Mouse (Mus musculus) heart, adult 8-10 months (tissue): Measurements from ENCODE around the gene Mpped2. TPM values are rescaled to one million over a fixed set of nuclear protein-coding genes. Genes with fewer than 3 reads are reported as not detected.

ENCODE experiments used
- DNase-seq: peaks from one replicate; pipeline ENCODE4 v3.0.0; 2022; ENCODE audit warnings: low spot score
- total RNA-seq, 4 experiments: library from RNA; stranded (reverse); gene quantifications; 2 replicates each; pipeline ENCODE4 v1.2.4; 2022

The Mpped2 gene
- total RNA-seq = 10 to 100 TPM; 15.4 to 23.0 (median 21.3) TPM

DNA sequence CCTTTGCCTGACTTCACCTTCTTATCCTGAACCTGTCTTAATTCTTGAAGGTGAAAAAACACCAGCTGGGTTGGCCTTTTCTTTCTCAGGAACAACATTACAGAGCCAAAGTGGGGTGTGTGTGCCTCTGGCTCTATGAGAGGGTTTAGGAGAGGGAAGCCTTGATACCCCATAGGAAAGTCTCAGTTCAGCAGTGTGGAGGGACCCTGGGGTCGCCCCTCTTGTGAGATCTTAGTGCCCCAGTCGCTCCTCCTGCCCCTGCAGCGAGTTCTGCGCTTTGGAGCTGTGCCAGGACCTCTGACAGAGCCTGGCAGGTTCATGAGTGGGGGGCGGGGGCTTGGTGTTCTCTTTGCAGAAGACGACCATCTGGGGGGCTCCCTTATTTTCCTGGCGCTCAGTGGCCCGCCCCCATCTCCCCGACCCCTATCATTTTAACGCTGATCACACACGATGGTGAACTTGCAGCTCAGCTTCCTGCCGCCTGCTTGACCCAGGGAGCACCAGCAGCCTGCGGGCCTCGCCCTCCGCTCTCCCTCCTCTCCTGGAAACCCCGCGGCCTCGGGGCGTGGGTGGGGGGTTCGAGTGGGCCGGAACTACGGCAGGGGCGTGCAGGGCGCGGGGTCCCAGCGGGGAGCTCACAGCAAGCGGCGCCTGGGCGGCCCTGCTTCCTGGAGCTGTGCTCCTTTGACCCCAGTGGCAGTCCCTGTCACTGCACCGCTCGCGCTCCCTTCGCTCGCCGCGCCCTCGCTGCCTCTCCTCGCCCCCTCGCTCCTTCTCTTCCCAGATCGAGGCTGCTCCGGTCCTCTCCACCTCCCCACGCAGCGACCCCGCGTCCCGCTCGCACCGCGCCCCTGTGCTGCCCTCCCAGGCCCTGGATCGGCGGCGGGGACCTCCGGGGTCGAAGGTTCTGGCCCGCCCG lies at the start of gene Mpped2:
TSS of gene Mpped2 (plus strand) at position 487 of the 919 bp plus-strand sequence.
- DNase-seq = peak; percentile 28

DNA sequence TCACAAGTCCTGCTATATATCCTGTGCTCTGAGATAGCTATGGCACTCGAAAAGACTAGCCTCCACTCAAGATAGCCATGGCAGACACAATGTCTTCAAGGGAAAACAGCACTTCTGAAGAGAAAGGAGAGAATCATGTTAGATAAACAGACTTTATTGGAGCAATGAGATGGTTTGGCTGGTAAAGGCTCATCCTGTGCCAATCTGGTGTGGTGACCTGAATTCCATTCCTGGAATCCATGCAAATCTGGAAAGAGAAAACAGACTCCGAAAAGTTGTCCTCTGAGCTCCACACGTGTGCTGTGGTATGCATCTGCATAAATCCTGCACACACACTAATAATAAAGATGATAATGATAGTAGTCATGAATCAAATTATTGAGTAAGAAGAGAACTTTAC lies 48.3 kb upstream of the Mpped2 start:
- no peak for DNase-seq

DNA sequence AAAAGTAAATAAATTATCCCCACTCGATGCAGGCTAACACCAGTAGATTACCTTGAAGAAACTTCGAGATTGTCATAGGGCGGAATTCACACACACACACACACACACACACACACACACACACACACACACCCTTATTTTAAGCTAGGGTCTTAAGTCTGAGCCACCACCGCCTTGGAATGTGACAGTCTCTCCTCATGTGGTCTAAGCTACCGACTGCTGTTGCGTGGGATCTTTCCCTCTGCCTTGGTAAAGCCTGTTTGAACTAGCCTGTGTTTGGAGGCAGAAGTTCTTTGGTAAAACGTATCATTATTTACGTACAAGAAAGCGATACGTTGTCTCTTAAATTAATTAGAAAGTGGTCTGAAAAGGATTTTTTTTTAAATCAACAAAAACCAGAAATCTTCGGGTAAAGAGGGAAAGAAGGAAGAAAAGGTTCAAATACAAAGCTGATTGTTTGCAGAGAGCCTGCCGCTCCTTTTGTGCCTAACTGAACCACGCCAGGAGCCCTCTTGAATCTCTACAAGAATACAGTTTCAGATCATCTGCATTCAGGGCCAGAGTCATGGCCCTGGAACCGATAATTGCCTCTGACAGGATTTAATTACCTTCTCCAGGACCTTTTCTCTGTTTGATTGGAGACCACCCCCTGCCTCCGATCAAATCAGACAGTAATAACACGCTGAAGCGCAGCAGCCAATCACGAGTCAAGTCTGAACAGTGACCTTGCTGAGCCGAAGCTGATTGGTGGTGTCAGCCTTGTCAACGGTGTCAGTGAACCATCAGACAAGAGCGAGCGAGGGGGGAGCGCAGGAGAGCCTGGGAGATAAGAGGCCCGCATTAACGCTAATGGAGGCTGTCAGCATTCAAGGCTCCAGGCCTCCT lies 43.1 kb upstream of the Mpped2 start:
- DNase-seq = peak; percentile 81

DNA sequence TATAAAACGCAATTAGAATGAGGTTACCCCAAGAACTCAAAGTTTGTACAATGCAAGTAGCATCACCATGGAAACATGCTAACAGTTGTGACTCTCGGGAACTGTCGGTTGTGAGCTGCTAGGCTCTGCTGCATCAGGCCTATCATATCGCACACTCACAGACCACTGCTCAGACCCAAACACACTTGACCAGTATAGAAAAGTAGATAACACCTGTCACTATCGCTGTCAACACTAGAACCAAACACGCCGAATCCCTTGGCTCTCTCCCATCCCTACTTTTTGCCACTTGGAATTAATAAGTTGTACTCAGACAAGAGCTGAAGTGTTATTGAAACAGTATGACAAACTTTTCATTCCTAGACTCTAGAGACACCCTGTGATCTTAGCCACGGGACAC lies 40.9 kb upstream of the Mpped2 start:
- peak; percentile 22 for DNase-seq

DNA sequence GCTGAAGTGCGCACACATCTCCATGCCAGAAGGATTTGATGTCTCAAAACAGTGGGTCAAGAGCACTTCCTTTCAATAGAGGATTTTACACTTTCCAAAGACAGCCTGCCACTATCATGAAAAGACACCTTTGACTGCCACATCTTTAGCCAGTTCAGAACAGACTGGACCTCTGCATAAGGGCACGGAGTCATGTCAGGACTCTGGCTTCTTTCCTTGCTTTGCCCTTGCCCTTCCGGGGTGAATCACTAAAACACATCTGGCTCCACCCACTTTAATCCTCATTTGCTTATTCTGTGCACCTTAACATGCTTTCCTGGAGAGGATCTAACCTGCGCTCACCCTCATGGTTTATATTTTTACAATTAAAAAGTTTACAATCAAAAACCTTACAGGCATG lies 40.3 kb upstream of the Mpped2 start:
- DNase-seq = no peak

DNA sequence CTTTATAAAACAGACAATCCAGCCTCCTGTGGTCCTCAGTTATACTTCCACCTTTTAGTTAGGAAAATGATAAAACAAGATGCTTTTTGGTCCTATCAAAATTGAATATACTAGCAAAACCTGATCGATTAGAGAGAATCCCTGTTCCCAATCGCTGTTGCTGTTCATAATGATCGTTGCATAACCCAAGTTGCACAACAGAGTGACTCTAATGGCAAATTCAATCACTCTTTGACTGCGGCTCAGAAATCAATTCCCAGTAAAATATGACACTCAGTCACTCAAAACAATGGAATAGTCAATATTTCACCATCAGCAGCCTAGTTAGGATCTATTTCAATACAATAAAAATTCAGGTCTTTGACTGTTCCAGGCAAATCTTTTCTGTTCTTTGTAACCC lies 39.8 kb upstream of the Mpped2 start:
- no peak for DNase-seq

DNA sequence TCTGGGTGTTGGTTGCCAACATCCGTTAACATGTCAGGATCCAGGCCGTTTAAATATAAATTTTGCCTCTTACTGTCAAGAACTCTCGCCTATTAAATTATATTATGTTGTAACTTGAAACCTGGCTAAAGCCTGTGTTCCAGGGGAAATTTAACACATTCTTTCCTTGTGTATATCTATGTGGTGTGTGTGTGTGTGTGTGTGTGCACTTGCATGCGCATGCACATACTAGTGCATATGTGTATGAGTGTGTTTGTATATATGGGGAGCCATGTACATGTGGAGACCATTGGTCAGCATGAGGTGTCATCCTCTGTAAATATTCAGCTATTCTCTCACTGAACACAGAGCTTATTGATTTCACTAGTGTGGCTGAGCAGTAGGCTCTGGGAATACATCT lies 37.8 kb upstream of the Mpped2 start:
- DNase-seq = no peak

DNA sequence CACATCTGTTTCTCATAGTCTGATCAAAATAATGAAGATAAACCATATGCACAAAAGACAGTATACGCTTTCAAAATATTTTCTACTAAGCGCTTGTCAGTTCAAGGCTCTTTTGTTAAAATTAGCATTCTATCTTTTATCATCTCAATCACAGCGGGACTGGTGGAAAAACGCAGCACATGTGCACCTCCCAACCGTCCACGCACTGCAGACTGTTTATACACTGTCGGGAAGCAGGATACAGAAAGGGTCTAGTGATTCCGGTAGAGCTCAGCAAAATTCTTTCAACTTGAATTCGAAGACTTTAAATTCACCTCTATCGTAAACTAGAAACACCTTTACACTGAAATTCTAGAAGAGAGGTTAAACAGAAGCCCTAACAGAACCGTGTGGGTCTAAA lies 27.8 kb upstream of the Mpped2 start:
- no peak for DNase-seq

DNA sequence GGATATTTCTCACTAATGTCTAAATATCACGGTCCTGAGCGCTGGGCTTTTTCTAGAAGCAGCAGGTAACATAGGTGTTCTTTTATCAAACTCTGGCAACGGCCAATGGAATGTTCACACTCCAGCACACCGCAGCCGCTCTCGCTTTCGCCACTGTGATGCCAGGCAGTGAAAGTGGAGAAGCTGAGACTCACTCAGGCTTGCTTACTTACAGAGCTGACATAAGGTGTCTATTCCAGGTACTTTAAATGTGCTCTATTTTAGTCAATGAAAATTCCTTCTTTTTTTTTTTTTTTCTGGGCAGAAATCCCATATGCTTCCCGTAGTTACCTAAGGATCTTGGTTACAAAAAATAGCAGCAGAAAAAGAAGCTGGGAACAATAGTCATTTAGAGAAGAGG lies 18.8 kb upstream of the Mpped2 start:
- DNase-seq = no peak

DNA sequence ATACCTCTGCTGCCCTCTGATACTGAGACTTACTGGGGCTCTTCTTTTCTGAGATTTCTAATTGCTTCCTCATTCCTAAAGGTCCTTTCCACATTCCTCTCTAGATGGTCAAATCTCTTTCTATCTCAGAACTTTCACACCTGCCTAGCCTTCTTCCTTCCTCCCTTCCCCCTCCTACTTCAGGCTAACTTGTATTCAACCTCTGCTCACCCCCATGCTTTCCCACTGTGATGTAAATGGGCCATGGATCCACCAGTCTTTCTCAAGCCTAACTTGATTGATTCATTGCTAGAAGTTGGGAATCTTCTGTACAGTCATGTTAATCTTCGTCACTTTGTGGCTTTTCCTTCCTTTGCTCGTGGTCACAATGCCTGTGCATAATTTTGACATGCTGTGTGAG lies 15.6 kb upstream of the Mpped2 start:
- DNase-seq = no peak

DNA sequence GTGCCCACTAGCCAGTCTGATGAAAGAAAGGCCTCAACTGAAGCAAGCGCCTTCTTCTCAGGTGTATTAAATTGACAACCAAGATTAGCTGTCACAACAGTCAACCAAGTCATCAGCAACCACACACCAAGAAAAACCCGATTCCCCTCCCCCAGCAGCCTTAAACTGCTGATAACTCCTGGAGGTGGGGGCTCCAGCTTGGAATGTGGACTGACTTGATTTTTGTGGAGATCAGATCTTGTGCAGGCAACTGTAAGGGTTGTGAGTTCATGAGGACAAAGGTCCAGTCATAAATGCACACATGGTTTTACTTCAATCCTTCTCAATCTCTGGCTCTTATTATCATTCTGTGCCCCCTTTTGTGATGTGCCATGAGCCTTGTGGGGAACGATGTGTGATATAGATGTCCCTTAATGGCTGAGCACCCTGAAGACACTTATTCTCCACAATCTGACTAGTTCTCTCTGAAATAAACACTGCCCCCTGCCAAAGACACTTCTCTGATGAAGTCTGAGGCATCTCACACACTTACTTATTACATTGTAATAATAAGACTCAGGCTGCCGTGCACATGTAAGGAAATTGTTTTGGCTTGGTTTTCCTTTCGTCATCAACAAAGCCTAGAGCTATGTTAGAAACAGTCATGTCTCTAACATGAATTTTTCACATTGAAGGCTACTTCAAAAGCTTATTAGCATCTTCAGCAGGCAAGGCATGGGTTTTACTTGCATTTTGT lies 13.2 kb upstream of the Mpped2 start:
- no peak for DNase-seq

DNA sequence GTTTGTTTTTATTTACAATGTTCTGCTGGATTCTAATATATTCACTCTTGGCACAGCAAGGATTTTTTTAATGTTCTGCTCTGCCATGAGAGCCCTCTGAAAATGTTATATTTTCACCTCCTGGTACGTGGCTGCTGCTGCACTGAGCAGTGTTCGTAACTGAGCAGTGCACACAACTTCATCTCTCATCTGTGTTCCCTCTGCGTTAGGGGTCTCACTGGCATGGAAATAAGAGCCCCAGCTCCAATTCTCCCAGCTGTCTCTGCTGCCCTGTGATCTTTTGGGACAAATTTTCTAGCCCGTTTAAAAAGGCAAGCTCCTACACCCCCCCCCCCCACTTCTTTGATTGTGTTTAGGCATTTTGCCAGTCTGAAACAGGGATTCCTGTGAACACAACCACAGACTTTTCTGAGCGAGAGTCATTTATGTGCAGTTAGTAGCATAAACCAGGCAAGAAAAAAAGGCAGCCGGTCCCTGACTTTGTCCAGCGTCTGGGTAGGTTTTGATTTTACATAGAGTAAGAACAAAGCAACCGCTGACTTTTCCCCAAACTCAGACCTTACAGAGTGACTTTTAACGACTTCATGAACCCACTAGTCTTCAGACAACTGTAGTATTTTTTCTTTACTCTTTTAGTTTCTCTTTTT lies 9.8 kb upstream of the Mpped2 start:
- no peak for DNase-seq

DNA sequence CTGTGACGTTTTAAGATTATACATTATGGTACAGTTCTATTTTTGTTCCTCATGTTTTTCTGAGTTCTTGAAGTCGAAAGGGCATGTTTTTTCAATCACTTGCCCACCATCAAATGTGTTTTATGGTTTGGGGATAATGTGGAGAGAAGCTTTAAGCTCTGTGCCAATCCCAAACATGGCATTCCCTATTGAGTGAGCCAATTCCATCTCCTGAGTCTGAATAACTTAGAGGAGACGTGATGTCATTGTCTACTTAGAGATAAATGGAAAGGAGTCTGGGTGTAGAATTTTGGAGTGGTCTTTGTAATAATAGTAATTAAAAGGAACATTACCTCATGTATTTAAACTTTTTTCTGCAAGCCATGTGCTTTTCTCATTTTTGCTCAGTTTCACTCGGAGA lies 9.2 kb upstream of the Mpped2 start:
- no peak for DNase-seq

DNA sequence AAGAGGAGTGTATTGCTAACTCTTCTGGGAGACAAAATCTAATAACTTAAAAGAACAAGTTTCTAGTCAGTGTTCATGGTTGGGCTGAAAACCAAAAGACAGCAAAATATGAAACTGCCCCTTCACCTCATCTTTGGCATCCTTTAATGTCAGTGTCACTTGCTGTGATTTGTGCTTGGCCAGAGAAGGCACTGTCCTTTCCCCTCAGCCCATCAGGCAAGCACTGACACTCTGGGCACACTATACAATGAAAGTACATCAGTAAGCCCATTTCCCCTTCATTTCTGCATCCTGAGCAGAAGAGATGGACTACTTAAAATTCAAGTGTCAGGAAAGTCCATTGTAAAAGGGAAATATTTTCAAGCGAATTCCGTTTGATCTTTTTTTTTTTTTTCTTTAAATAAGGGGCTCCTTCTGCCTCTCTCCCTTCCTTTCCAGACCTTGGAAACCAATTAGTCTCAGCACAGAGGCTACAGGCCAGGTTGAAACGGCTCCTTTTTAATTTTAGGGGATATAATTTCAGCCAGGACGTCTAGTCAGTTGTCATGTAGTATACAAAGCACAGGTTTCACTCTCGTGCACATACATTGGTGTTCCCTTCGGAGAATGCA lies 1.2 kb upstream of the Mpped2 start:
- DNase-seq = no peak

DNA sequence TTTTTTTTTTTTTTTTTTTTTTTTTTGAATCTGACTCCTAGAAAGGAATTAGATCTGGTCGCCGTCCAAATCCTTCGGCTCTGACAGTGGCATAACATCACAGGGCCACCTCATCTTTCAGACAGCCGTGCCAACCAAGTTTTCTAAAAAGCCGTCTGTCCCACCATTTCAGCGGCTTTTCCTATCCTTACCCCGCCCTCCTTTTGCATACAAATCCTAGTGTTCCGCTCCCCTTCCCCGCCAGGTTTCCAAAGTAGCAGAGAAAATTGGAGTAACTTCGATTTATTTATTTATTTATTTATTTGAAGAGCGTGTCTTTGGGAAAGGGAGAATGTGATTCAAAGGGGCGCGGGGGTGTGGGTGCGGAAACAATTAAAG lies 675 bp upstream of the Mpped2 start:
- DNase-seq = no peak

DNA sequence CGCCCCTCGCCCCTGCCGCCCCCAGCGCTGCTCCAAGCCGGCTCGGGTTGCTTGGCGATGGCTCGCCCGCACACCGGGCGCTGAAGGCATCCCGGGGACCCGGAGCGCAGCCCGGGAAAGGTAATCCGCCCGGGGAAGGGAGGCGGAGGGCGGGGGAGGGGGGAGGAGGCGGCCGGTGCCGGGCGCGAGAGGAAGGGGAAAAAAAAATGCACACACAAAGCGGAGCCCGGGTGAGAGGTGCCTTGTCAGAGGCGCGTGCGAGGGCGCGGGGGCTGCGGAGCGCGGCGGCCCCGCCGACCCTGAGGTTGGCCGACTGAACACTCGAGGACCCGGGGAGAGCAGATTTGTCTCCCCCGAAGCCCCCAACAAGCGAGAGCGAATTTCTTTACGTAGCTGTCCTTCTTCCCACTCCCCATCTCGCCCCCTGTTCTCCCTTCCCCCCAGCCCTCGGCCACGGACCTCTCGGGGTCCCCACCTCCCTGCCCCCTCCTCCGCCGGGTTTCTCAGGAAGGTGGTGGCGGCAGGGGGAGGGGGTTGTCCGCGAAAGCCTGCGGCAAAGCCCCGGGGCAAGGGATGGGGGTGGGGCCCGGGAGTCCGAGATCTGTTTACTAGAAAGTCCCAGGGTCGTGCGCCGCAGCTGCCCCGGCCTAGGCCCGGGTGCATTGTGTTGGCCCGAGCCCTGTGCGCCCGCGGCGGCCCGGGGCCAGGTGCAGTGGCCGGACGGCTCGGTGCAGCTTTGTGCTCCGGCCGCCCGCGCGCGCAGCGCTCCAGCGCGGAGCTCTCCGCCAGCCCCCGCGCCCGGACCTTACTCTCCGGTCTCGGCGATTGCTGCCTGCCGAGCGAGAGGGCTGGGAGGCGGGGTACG lies 865 bp downstream of the Mpped2 start:
- DNase-seq = peak; percentile 16

DNA sequence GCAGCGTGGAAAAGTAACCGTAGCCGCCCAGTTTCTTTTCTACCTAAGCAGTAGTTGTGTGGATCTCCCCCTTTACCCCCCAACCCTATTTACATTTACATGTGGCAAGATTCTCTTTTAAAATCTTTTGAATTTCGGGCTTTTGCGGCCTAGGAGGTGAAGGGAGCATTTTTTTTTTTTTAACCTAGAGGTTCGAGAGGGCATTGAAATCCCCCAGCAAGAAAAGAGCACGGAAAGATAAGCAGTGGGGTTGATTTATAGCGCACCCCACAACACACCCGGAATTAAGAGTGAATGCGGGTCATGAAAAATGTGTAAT lies 1.5 kb downstream of the Mpped2 start:
- no peak for DNase-seq

DNA sequence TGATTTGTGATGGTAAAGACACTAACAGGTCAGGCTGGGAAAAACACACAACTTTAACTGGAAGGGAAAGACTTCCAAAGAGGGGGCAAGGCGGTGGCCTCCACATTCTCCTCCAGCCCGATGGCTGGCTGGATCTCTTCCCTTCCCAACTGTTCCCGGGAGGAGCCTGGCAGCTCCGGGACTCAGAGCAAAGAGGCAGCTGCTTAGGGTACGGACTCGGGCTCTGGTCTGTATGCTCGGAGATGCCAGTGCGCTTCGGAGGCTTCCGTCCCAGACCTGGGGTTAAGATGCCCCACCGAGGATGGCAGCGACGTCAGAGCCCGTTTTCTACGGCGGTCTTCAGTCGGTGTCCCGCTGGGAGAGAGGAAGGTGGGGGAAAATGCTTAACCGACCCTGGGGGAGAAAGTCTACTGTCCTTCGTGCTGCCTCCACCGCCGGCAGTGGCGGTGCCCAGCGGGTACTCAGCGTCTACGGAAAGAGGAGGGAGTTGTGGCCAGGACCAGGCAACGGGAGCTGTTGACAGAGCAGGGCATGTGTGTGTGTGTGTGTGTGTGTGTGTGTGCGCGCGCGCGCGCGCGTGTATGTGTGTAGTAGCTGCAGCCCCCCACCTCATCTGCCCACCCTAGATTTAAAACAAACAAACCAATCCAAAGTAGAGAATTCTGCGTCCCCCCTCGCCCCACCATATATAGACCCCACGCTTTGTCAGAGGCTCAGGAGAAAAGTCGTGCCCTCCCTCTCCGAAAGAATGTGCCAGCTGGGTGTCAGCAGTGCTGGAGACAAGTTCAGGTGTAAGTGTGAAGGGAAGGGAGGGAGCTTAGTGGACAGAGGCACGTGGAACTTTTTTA lies 2.0 kb downstream of the Mpped2 start:
- DNase-seq = peak; percentile 10

DNA sequence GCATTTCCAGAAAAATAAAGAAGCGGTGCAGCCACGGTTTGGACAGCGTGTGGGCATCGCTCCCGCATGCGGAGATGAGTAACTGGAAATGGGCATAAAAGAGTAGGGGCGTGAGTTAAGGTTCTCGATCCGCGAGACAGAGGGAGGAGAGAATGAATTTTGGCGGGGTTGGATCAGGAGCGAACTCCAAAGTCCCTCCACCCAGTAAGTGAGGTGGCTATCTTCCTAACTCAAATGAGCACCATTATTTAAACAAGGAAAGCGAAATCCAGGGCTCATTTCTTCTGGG lies 2.6 kb downstream of the Mpped2 start:
- DNase-seq = no peak

DNA sequence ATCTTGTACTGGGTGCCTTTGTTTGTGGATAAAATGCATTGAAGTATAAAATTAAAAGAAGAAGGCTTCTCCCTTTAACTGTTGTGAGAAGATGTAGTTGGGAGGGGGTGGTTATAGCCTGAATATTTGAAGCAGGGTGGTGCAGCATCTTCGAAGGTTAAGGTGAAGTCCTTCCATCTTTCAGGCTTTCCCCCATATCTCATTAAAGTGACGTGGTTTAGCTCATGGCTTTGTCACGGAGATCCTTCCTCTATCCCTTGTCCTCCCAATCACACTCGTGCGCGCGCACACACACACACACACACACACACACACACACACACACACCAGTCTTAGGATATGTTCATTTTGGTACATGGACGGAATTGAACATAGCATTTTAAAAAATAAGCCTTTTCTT lies 3.3 kb downstream of the Mpped2 start:
- DNase-seq = no peak
